18 mouse cellular contexts compared by ENCODE assay signal in genomic region chr16:91552072-91552471, GRCm38 (mm10). TPM values are rescaled to one million over a fixed set of nuclear protein-coding genes. Genes with fewer than 3 reads are reported as not detected.
A peak's percentile ranks its signal among the peaks of the same experiment; 100 is the strongest.
DNase-seq lines count a peak whose midpoint lies in the region; ATAC-seq lines count a peak whose summit lies in the region.
"Had no signal": no experiment of that assay in that cellular context is flagged by ENCODE, and none has a peak within 500 bp of the region (broad histone marks: within the 10 kb centered on the region; RNA-seq: fewer than 3 reads in every experiment).

No protein-coding gene starts in this region.

- peaks cover 13% of the 10 kb centered on the region; the same call in 1 of the 2 replicates for H3K36me3 ChIP-seq in heart, embryonic 15.5 days
- 0 out of 2 replicates have a peak, but pooled peaks cover 5% of the 10 kb centered on the region for H3K36me3 ChIP-seq in neural tube, embryonic 12.5 days
- 0 out of 2 replicates have a peak, but pooled peaks cover 10% of the 10 kb centered on the region for H3K36me3 ChIP-seq in neural tube, embryonic 15.5 days
- peaks cover 11% of the 10 kb centered on the region for H3K36me3 ChIP-seq in liver, embryonic 13.5 days

- WGBS in heart, embryonic 15.5 days = 39% methylated on average over 9 of the region's 9 CpGs
- WGBS in neural tube, embryonic 12.5 days = 67% methylated on average over 9 of the region's 9 CpGs
- 62% methylated on average over 9 of the region's 9 CpGs for WGBS in neural tube, embryonic 15.5 days
- WGBS in liver, embryonic 13.5 days (ENCODE audit: insufficient replicate concordance) = 57% methylated on average over 9 of the region's 9 CpGs

- H3K9me3 ChIP-seq in heart, embryonic 15.5 days (replicated peaks) = no peaks in the 10 kb centered on the region
- no peaks in the 10 kb centered on the region for H3K9me3 ChIP-seq in neural tube, embryonic 12.5 days
- H3K9me3 ChIP-seq in neural tube, embryonic 15.5 days (replicated peaks) = no peaks in the 10 kb centered on the region
- no peaks in the 10 kb centered on the region for H3K9me3 ChIP-seq in liver, embryonic 13.5 days (replicated peaks)
- H3K9me3 ChIP-seq: G1E; limb, embryonic 12.5 days; midbrain, embryonic 12.5 days had no signal

- no peaks in the 10 kb centered on the region for H3K27me3 ChIP-seq in heart, embryonic 15.5 days
- H3K27me3 ChIP-seq in neural tube, embryonic 12.5 days (replicated peaks) = no peaks in the 10 kb centered on the region
- H3K27me3 ChIP-seq in neural tube, embryonic 15.5 days (replicated peaks) = no peaks in the 10 kb centered on the region
- H3K27me3 ChIP-seq in liver, embryonic 13.5 days = no peaks in the 10 kb centered on the region
- H3K27me3 ChIP-seq: limb, embryonic 12.5 days had no signal

- H3K27ac ChIP-seq in heart, embryonic 15.5 days = peak overlapping the region; percentile 63; the same call in 1 of the 2 replicates
- no peak overlapping the region for H3K27ac ChIP-seq in neural tube, embryonic 12.5 days
- H3K27ac ChIP-seq in neural tube, embryonic 15.5 days (replicated peaks) = no peak overlapping the region
- peak overlapping the region; percentile 88; the same call in 1 of the 2 replicates for H3K27ac ChIP-seq in liver, embryonic 13.5 days
- H3K27ac ChIP-seq: left cerebral cortex, adult 2 months; limb, embryonic 12.5 days; macrophage; midbrain, embryonic 12.5 days had no signal

- no peak overlapping the region for H3K4me3 ChIP-seq in heart, embryonic 15.5 days
- H3K4me3 ChIP-seq in neural tube, embryonic 12.5 days = no peak overlapping the region
- no peak overlapping the region for H3K4me3 ChIP-seq in neural tube, embryonic 15.5 days (replicated peaks)
- no peak overlapping the region for H3K4me3 ChIP-seq in liver, embryonic 13.5 days (replicated peaks)
- H3K4me3 ChIP-seq: left cerebral cortex, adult 2 months; limb, embryonic 12.5 days; midbrain, embryonic 12.5 days had no signal

- no peak overlapping the region for H3K9ac ChIP-seq in heart, embryonic 15.5 days
- H3K9ac ChIP-seq in neural tube, embryonic 12.5 days = 0 out of 2 replicates have a peak overlapping the region, but pooled peaks have one; percentile 26
- H3K9ac ChIP-seq in neural tube, embryonic 15.5 days (replicated peaks) = no peak overlapping the region
- H3K9ac ChIP-seq in liver, embryonic 13.5 days = no peak overlapping the region
- H3K9ac ChIP-seq: forebrain, postnatal 0 days; limb, embryonic 12.5 days; midbrain, embryonic 12.5 days had no signal

- H3K4me2 ChIP-seq in heart, embryonic 15.5 days = 0 out of 2 replicates have a peak overlapping the region, but pooled peaks have one; percentile 34
- H3K4me2 ChIP-seq in neural tube, embryonic 12.5 days (replicated peaks) = no peak overlapping the region
- H3K4me2 ChIP-seq in neural tube, embryonic 15.5 days = no peak overlapping the region
- H3K4me2 ChIP-seq in liver, embryonic 13.5 days = no peak overlapping the region
- H3K4me2 ChIP-seq: limb, embryonic 12.5 days; midbrain, embryonic 12.5 days had no signal

- intact Hi-C loops in heart, postnatal 14 days (cut with DNase I) = no loop called here

- no peak for DNase-seq in heart, postnatal 14 days
- DNase-seq in liver, embryonic 13.5 days = no peak
- DNase-seq in embryo, embryonic 10 days (ENCODE audit: low spot score) = no peak
- no peak for DNase-seq in frontal cortex, postnatal 36 days (ENCODE audit: low spot score in 2 of 2)
- DNase-seq: cerebellum, adult 9-10 months; forebrain, postnatal 0 days; gastrocnemius, postnatal 10 days; kidney, adult 18-20 months; lung, adult 2 months; thymus, adult 18-20 months had no signal

- no peak for ATAC-seq in heart, embryonic 15.5 days (replicated peaks; ENCODE audit: insufficient number of reproducible peaks, insufficient read depth, low FRiP score, low read depth)
- no peak for ATAC-seq in neural tube, embryonic 12.5 days (ENCODE audit: low FRiP score, low read depth)
- no peak for ATAC-seq in neural tube, embryonic 15.5 days (ENCODE audit: low FRiP score)
- no peak for ATAC-seq in liver, embryonic 13.5 days (ENCODE audit: low read depth)
- ATAC-seq: forebrain, postnatal 0 days had no signal

- peaks cover 76% of the 10 kb centered on the region for H3K4me1 ChIP-seq in heart, embryonic 15.5 days (replicated peaks)
- peaks cover 28% of the 10 kb centered on the region for H3K4me1 ChIP-seq in neural tube, embryonic 12.5 days
- H3K4me1 ChIP-seq in neural tube, embryonic 15.5 days = peaks cover 45% of the 10 kb centered on the region
- H3K4me1 ChIP-seq in liver, embryonic 13.5 days (replicated peaks) = peaks cover 91% of the 10 kb centered on the region

RNA-seq across cellular contexts. Expression of gene Ifngr2, which starts 5.2 kb away (rescaled TPM):
- polyA plus RNA-seq in heart, embryonic 15.5 days (2015; fragmentation: Nextera tagmentation; extraction: Ambion mirVana) = 114 and 129 TPM in 2 replicates
- 100 to 1,000 TPM; 125 to 142 TPM for total RNA-seq in heart, postnatal 14 days (2021)
- polyA plus RNA-seq in neural tube, embryonic 12.5 days (2016; fragmentation: Nextera tagmentation; extraction: Ambion mirVana) = 46.9 TPM in 2 replicates
- polyA plus RNA-seq in neural tube, embryonic 15.5 days (2015; fragmentation: Nextera tagmentation; extraction: Ambion mirVana) = 106 and 112 TPM in 2 replicates
- 15.4 and 18.1 TPM in 2 replicates for polyA plus RNA-seq in liver, embryonic 13.5 days (2015; fragmentation: Nextera tagmentation; extraction: Ambion mirVana)

RNA-seq across cellular contexts. Expression of gene Tmem50b, which starts 45.5 kb away (rescaled TPM):
- 55.7 and 59.1 TPM in 2 replicates for polyA plus RNA-seq in heart, embryonic 15.5 days (2015; fragmentation: Nextera tagmentation; extraction: Ambion mirVana)
- total RNA-seq in heart, postnatal 14 days (2021) = 10 to 100 TPM; 65.1 to 65.2 TPM
- 58.0 and 58.5 TPM in 2 replicates for polyA plus RNA-seq in neural tube, embryonic 12.5 days (2016; fragmentation: Nextera tagmentation; extraction: Ambion mirVana)
- 102 and 112 TPM in 2 replicates for polyA plus RNA-seq in neural tube, embryonic 15.5 days (2015; fragmentation: Nextera tagmentation; extraction: Ambion mirVana)
- 5.6 and 6.3 TPM in 2 replicates for polyA plus RNA-seq in liver, embryonic 13.5 days (2015; fragmentation: Nextera tagmentation; extraction: Ambion mirVana)

Comparison
In these comparisons a context has a peak if more than half of its experiments do, and no peak if none do; other contexts are left out.
1. H3K27ac ChIP-seq: peak in heart, embryonic 15.5 days (single experiment) and liver, embryonic 13.5 days (single experiment); none in neural tube, embryonic 12.5 days (single experiment) and neural tube, embryonic 15.5 days (single experiment).